15 mouse cellular contexts compared by ENCODE assay signal in genomic region chr5:97959651-97960050, GRCm38 (mm10).
"Had no signal": no experiment of that assay in that cellular context is flagged by ENCODE, and none has a peak within 500 bp of the region (broad histone marks: within the 10 kb centered on the region; RNA-seq: fewer than 3 reads in every experiment).

No protein-coding gene starts in this region.

- H3K27ac ChIP-seq: kidney, postnatal 0 days; left cerebral cortex, adult 2 months; liver, embryonic 13.5 days; midbrain, embryonic 10.5 days; midbrain, embryonic 13.5 days; stomach, postnatal 0 days had no signal

- H3K4me3 ChIP-seq: left cerebral cortex, adult 2 months; liver, embryonic 13.5 days; megakaryocyte, embryonic 14.5 days; midbrain, embryonic 10.5 days; midbrain, embryonic 13.5 days had no signal

- DNase-seq: kidney, adult 2 months; kidney, postnatal 25 days; layer of hippocampus, postnatal 36 days; liver, embryonic 13.5 days; lung, adult 2 months; right cerebral cortex, postnatal 4 days; thymus, adult 2 months; thymus, postnatal 14 days; thymus, postnatal 4 days had no signal

- H3K36me3 ChIP-seq: liver, embryonic 13.5 days; midbrain, embryonic 13.5 days had no signal

- H3K4me1 ChIP-seq: liver, embryonic 13.5 days; megakaryocyte, embryonic 14.5 days; midbrain, embryonic 10.5 days; midbrain, embryonic 13.5 days had no signal
